Mouse (Mus musculus) frontal cortex, adult 2 months (tissue): ENCODE results near the gene Unc119b. TPM values are rescaled to one million over a fixed set of nuclear protein-coding genes. Genes with fewer than 3 reads are reported as not detected.
A peak's percentile ranks its signal among the peaks of the same experiment; 100 is the strongest.
"Not testable (repeated sequence)": the region's sequence is repeated elsewhere in the genome, so short reads cannot be mapped to it uniquely, and the experiment has no call there.

Experiments used
- DNase-seq, 2 experiments: peaks; one replicate each; pipeline ENCODE4 v3.0.0; 2022; ENCODE audit warnings: low spot score in 1 of 2; ENCODE audit errors: extremely low spot score in 1 of 2
- polyA plus RNA-seq: library from polyadenylated mRNA; depleted of rRNA; stranded (reverse); fragments of >200 nt; gene quantifications from 2 replicates; pipeline ENCODE4 v1.2.3, GENCODE M21; 2012; rRNA removed

Gene Unc119b
- polyA plus RNA-seq, 1 experiment: 28.9 TPM

- no peak for DNase-seq
These were observed 36.6 kb downstream of the Unc119b start, which contains the start of gene Gm10401 for GRCm38 (mm10) chr5:115098195-115098594. Gm10401 (minus strand) TSS chr5:115098295.

- no peak for DNase-seq
These were observed 43.0 kb downstream of the Unc119b start for GRCm38 (mm10) chr5:115091776-115092175.

GRCm38 (mm10) chr5:115091015-115091414 is 43.8 kb downstream of the Unc119b start:
- DNase-seq: no peak

GRCm38 (mm10) chr5:115089592-115090268 is 45.0 kb downstream of the Unc119b start:
- DNase-seq: no peak

- no peak for DNase-seq
These were observed 49.1 kb downstream of the Unc119b start for GRCm38 (mm10) chr5:115085675-115086074.

- no peak for DNase-seq
These were observed 51.3 kb downstream of the Unc119b start for GRCm38 (mm10) chr5:115083492-115083891.

GRCm38 (mm10) chr5:115081636-115082035 is 53.1 kb downstream of the Unc119b start:
- no peak for DNase-seq

- DNase-seq: peak in 1 of 2 experiments; percentile 78
These were observed 58.5 kb downstream of the Unc119b start for GRCm38 (mm10) chr5:115076144-115076901.

- no peak for DNase-seq
These were observed 60.0 kb downstream of the Unc119b start for GRCm38 (mm10) chr5:115074749-115075148.

- not testable (repeated sequence) for DNase-seq
These were observed 61.5 kb downstream of the Unc119b start for GRCm38 (mm10) chr5:115073306-115073705.

Other genes with a start within 250 kb of the Unc119b start
- 8.3 and 8.7 TPM in 2 replicates for gene Oasl2, start 238.0 kb downstream of the Unc119b start, polyA plus RNA-seq
- gene Oasl1, start 211.7 kb downstream of the Unc119b start, polyA plus RNA-seq: 0.48 and 0.78 TPM in 2 replicates
- gene 2210016L21Rik, start 192.8 kb downstream of the Unc119b start, polyA plus RNA-seq: 112 and 115 TPM in 2 replicates
- gene Hnf1a, start 163.9 kb downstream of the Unc119b start, polyA plus RNA-seq: not detected in 2 replicates
- 70.2 and 71.3 TPM in 2 replicates for gene Sppl3, start 123.8 kb downstream of the Unc119b start, polyA plus RNA-seq
- not detected in 2 replicates for gene Gm10401, start 36.7 kb downstream of the Unc119b start, polyA plus RNA-seq
- 13.1 and 14.9 TPM in 2 replicates for gene Acads, start 15.6 kb downstream of the Unc119b start, polyA plus RNA-seq
- gene Mlec, start 23.2 kb upstream of the Unc119b start, polyA plus RNA-seq: 66.5 and 67.1 TPM in 2 replicates
- 291 and 354 TPM in 2 replicates for gene Cabp1, start 59.4 kb upstream of the Unc119b start, polyA plus RNA-seq
- gene Pop5, start 100.9 kb upstream of the Unc119b start, polyA plus RNA-seq: 129 and 134 TPM in 2 replicates
- gene Rnf10, start 137.9 kb upstream of the Unc119b start, polyA plus RNA-seq: 177 and 178 TPM in 2 replicates
- gene Coq5, start 144.7 kb upstream of the Unc119b start, polyA plus RNA-seq: 29.4 and 34.3 TPM in 2 replicates
- 637 and 750 TPM in 2 replicates for gene Dynll1, start 166.0 kb upstream of the Unc119b start, polyA plus RNA-seq
- 67.9 and 79.2 TPM in 2 replicates for gene Srsf9, start 192.2 kb upstream of the Unc119b start, polyA plus RNA-seq
- gene Gatc, start 206.2 kb upstream of the Unc119b start, polyA plus RNA-seq: 32.8 and 33.0 TPM in 2 replicates
- 22.2 and 24.1 TPM in 2 replicates for gene Triap1, start 206.2 kb upstream of the Unc119b start, polyA plus RNA-seq
- gene Cox6a1, start 214.0 kb upstream of the Unc119b start, polyA plus RNA-seq: 2,228 and 3,541 TPM in 2 replicates